Mouse (Mus musculus) induced T-regulatory cell, adult 2 months (primary cell): ENCODE data around the gene Tmem91.

Experiments used
- DNase-seq: peaks from one replicate; pipeline ENCODE4 v3.0.0-alpha.2; 2012; ENCODE audit warnings: low read depth

Gene Tmem91

DNA sequence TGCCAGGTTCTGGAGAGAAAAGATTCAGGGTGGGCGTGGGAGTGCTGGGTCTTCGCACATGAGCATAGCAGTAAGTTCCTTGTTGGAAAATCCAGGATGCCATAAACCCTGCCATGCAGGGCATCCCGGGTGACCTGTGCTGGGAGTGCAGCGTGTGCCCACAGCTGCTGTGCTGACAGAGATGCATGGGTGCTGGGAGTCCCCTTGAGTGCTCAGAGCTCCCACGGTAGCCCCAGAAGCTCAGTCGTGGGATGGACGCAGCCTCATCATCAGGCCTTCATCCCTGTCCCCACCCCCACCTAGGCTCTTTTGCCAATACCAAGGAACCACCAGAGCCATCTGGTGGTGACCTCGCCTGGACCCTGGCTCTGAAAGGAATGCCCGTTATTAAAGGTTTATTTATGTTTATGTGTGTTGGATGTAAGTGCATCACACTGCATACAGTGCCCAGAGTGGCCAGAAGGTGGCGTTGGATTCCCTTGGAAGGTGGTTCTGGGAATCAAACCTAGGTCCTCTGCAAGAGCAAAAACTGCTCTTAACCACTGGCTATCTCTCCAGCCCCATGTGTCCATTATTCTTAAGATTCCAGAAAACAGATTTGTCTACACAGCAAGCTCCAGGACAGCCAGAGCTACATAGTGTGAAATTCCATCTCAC is 49.2 kb downstream of the Tmem91 start:
- peak; percentile 69 for DNase-seq

DNA sequence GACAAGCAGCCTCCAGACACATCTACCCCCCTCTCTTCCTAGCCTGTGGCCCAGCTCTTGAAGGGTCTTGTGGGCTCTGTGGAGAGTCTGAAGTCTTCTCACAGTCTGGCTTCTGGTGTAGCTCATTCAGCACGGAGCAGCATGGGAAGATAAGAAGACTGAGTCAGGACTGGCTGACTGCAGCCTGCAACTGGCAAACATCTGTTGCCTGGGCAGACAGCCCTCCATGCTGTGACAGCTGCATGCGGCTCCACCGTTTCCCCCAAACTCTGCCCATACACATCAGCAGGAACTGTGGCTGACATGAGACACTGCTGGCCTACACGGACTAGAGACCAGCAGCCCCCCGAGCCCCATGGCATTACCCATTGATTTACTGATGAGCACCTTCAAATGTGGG is 50.1 kb downstream of the Tmem91 start:
- DNase-seq = no peak

DNA sequence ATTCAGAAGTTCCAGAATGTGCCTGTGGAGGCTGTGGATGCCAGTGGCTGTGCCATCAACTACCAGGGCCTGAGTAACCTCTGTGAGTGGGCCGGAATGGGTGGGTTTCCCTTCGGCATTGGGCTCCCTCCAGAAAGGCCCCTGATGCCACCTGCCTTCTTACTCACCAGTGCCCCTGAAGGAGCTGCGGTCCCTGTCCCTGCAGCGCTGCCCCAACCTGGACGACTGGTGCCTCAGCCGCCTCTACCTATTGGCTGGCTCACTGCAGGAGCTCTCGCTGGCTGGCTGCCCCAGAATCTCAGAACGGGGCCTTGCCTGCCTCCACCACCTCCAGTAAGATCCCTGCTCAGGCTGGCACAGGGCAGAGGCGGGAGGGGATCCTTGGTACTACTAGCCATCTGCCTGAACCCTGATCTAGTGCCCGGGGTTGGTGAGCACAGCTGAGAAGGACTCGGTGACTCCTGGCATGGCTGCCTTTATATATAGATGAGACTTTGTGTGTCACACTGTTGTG is 51.1 kb downstream of the Tmem91 start:
- DNase-seq = no peak

DNA sequence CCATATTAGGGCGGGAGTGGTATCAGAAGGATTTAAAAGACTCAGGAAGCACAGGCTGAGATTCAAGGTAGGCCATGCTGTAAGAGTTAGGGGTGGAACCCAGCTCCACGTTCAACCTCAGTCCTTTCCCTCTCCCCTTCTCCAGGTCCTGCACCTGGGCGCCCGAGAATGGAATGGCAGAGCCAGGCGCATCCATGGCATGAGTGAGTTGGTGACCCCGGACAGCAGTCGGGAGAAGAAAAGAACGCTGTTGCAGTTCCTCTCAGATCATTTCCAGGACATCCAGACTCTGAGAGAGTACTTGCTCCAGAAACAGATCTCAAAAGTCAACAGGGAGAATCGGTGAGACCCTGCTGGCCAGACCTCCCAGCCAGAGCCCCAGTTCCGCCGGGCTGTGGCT is 54.2 kb downstream of the Tmem91 start:
- no peak for DNase-seq

DNA sequence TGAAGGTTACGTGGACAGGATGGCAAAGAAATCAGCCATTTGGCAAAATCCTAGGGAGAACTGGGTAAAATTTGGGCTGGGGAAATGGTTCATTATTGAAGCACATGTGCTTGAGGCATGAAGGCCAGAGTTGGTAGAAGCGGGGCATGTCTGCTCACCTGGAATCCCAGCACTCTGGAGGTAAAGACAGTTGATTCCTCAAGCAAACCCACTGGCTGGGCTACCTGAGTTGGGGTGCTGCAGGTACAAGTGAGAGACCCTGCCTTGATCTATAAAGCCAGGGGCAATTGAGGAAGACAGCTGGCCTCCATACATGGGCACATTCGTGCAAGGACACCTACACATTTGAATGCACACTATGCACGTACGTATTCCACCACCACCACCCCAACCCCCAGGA is 54.9 kb downstream of the Tmem91 start:
- no peak for DNase-seq

DNA sequence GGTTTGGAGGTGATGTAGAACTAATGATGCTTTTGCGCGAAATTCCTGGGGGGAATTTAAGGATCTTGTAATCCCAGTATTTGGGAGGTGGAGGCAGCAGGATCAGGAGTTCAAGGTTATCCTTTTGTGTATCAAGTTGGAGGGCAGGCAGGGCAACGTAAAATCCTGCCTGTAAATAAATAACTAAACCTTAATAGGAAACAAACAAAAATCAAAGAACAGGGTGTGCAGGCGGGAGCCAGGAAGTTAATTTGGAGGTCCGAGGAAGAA is 55.3 kb downstream of the Tmem91 start:
- DNase-seq = no peak
